Mouse (Mus musculus) stomach, embryonic 15.5 days (tissue): Measurements from ENCODE around the gene Vangl1. TPM values are rescaled to one million over a fixed set of nuclear protein-coding genes. Genes with fewer than 3 reads are reported as not detected.
A peak's percentile ranks its signal among the peaks of the same experiment; 100 is the strongest.

Source experiments
- ATAC-seq: fragments of 200-750 bp; cut with Nextera tagmentation; 2 replicates; pipeline ENCODE4 v1.8.0; 2017; ENCODE audit warnings: low read depth, moderate number of reproducible peaks, moderate TSS enrichment; ENCODE audit not compliant: insufficient read depth, low FRiP score
- H3K27ac ChIP-seq: fragments of 300-500 bp; sonication (generic); 2 replicates; pipeline ENCODE4 v1.5.1; 2015; ENCODE audit warnings: mild to moderate bottlenecking, inconsistent platforms
- H3K27me3 ChIP-seq: fragments of 300-500 bp; sonication (generic); replicated peaks from 2 replicates; pipeline ENCODE4 v1.6.1; 2015; ENCODE audit warnings: inconsistent platforms
- H3K36me3 ChIP-seq: fragments of 300-500 bp; sonication (generic); 2 replicates; pipeline ENCODE4 v1.6.1; 2015; ENCODE audit warnings: inconsistent platforms
- H3K4me1 ChIP-seq: fragments of 300-500 bp; sonication (generic); 2 replicates; pipeline ENCODE4 v1.6.1; 2015; ENCODE audit warnings: inconsistent platforms
- H3K4me2 ChIP-seq: fragments of 300-500 bp; sonication (generic); 2 replicates; pipeline ENCODE4 v1.6.1; 2015; ENCODE audit warnings: mild to moderate bottlenecking, inconsistent platforms
- H3K4me3 ChIP-seq: fragments of 300-500 bp; sonication (generic); replicated peaks from 2 replicates; pipeline ENCODE4 v1.5.1; 2015; ENCODE audit warnings: inconsistent platforms
- H3K9ac ChIP-seq: fragments of 300-500 bp; sonication (generic); 2 replicates; pipeline ENCODE4 v1.6.1; 2015; ENCODE audit warnings: inconsistent platforms
- H3K9me3 ChIP-seq: fragments of 300-500 bp; sonication (generic); 2 replicates; pipeline ENCODE4 v1.6.1; 2016; ENCODE audit warnings: inconsistent platforms
- WGBS: fragments of 180-500 bp; shearing (Covaris S2); methylation state at CpG from one replicate; pipeline ENCODE4 v1.1.7; 2015; 5-methylcytosine and 5-hydroxymethylcytosine counted together
- polyA plus RNA-seq: library from polyadenylated mRNA; unstranded; fragments of >200 nt; fragmentation: Nextera tagmentation; extraction: Ambion mirVana; gene quantifications from 2 replicates; pipeline ENCODE4 v1.2.1, GENCODE M21; 2015

The Vangl1 gene
- polyA plus RNA-seq, 1 experiment from 2014 or later = 27.0 TPM

DNA sequence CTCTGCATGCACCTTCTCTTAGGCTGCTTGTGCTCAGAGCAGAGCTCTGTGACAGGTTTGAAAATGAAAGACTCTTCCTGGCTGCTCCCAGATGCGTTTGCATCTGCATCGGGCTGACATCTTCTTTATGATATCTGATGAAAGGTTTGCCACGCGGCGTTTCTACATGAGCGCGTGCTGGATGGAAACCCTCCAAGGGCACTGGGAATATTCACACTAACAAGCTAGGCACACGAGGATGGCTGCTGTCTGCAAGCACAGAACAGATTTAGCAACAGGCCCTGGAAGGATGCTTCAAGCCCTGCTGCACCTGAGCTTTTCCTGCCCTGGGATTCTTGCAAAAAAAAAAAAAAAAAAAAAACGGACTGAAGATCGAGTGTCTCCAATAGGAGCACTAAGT, 67.3 kb downstream of the Vangl1 start:
- no peaks in the 10 kb centered on the region for H3K27me3 ChIP-seq
- 76% methylated on average over 10 of the region's 10 CpGs for WGBS
- no peak overlapping the region for H3K4me3 ChIP-seq
- peak overlapping the region; percentile 82 for H3K27ac ChIP-seq
- H3K36me3 ChIP-seq = no peaks in the 10 kb centered on the region
- no peak for ATAC-seq
- H3K9me3 ChIP-seq = no peaks in the 10 kb centered on the region
- no peak overlapping the region for H3K9ac ChIP-seq
- H3K4me2 ChIP-seq = no peak overlapping the region
- H3K4me1 ChIP-seq = peaks cover 19% of the 10 kb centered on the region

DNA sequence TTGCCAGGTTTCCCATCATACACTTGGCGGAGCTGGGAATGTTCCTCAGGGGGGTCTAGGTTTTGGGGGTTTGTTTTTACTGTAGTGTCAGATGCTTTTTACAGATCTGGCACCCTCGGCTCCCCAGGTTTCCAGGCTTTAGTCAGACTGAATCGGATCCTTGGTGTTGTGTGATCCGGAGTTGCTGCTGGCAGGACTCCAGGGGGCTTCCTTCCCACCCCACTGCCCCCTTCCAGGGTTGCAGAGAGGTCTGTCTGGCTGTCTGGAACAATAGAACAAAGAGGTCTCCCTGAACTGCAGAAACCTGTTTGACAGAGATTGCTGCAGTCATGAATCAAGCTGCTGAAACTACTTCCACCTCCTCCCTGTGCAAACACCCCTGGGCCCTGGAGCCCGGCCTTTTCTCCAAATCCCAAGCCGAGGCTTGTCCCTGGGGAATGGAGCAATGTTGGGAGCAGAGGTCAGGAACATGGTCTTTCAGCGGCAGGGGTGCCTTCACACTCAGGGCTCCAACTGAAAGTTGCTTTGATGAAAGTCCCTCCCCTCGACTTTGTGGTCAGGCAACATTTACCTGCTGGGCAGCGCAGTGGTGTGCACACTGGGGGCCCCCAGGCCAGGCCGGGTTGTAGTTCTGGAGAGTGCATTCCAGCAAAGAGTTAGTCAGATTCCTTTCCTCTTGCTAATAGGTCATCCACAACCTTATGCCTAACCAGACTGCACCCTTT, 68.9 kb downstream of the Vangl1 start:
- Histone ChIP-seq H3K9me3 (no peaks in the 10 kb centered on the region), H3K27ac (peak overlapping the region; percentile 82), H3K4me1 (peaks cover 19% of the 10 kb centered on the region), H3K27me3 (no peaks in the 10 kb centered on the region), H3K9ac (no peak overlapping the region), H3K36me3 (no peaks in the 10 kb centered on the region), H3K4me2 (peak overlapping the region; percentile 14; the same call in 1 of the 2 replicates), H3K4me3 (no peak overlapping the region)
- 24% methylated on average over 10 of the region's 10 CpGs for WGBS
- ATAC-seq = peak; percentile 85

DNA sequence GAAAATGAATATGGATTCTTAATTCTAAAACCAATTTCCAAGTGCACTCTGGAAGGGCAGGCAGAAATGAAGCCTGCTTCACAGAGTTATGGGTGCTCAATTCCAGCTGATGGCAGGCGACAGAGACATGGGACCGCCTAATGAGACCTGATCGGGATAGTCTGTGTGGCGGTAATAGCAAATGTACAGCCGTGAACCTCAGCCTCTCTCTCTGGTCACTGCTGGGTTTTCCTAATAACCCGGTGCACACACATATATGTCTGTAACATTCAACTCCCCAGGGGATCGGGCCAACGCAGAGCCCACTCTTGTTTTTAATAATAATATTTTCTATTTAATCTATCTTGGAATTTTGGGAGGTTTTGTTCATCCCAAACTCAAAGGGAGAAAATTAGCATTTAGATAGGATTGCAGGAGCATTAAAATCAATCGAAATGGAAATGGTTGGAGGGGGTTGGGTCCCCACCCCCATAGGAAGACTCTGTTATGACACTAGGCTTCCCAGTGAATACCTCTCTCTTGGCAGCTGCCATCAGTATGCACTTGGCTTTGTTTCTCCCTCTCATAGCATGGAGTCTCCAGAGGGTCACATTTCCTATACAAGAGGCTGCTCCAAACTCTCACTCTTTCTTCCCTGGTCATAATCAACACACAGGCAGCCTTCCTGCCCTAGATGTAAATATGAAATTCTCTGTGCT, 72.7 kb downstream of the Vangl1 start:
- H3K27me3 ChIP-seq = no peaks in the 10 kb centered on the region
- no peak overlapping the region for H3K9ac ChIP-seq
- no peak overlapping the region for H3K4me2 ChIP-seq
- H3K9me3 ChIP-seq = no peaks in the 10 kb centered on the region
- no peak overlapping the region for H3K4me3 ChIP-seq
- H3K27ac ChIP-seq = no peak overlapping the region
- 90% methylated on average over 9 of the region's 9 CpGs for WGBS
- H3K4me1 ChIP-seq = peaks cover 14% of the 10 kb centered on the region
- no peak for ATAC-seq
- H3K36me3 ChIP-seq = no peaks in the 10 kb centered on the region

DNA sequence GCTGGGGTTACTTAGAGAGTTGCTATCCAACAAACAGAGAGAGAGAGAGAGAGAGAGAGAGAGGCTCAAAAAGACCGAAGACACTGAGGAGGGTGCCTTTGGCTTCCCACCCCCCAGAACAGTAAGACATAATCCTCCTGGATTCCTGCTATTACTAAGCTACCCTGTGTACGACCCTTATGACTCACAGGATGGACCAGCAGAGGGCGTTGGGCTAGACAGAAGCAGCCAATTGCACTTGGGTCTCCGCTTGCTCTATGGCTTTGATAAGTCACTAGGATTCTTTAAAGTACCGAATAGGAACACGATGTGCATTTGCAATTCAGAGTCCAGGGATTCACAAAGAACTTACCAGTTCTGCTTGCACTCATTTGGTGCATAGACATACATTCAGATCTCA, 74.0 kb downstream of the Vangl1 start:
- whole genome bisulfite sequencing = 72% methylated on average over 6 of the region's 6 CpGs
- Histone ChIP-seq H3K27ac (no peak overlapping the region), H3K4me1 (peaks cover 3% of the 10 kb centered on the region; the same call in 1 of the 2 replicates), H3K9ac (no peak overlapping the region), H3K36me3 (no peaks in the 10 kb centered on the region), H3K27me3 (no peaks in the 10 kb centered on the region), H3K9me3 (no peaks in the 10 kb centered on the region), H3K4me2 (no peak overlapping the region), H3K4me3 (no peak overlapping the region)
- ATAC-seq = no peak

DNA sequence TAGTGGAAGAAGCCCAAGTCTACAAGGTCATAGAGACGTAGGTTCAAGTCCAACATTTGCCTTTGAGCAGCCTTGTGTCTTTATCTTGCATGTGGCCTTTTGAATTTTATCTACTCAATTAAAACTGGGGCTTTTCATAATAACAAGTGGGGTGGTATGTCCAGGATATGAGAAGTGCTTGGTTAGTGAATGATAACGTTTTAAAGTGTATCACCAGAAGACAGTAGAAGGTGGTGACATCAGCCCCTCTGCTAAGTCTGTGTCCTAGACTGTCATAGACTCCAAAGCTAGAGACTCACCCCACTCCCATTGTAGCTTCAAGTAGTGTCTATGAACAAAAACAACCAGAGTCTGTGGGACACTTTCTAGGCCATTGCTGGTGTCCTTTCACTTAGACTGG, 76.3 kb downstream of the Vangl1 start:
- Histone ChIP-seq H3K4me1 (no peaks in the 10 kb centered on the region), H3K9me3 (no peaks in the 10 kb centered on the region), H3K36me3 (no peaks in the 10 kb centered on the region), H3K27ac (no peak overlapping the region), H3K4me3 (no peak overlapping the region), H3K4me2 (no peak overlapping the region), H3K27me3 (no peaks in the 10 kb centered on the region), H3K9ac (no peak overlapping the region)
- WGBS = 84% methylated on average over 2 of the region's 2 CpGs
- no peak for ATAC-seq

DNA sequence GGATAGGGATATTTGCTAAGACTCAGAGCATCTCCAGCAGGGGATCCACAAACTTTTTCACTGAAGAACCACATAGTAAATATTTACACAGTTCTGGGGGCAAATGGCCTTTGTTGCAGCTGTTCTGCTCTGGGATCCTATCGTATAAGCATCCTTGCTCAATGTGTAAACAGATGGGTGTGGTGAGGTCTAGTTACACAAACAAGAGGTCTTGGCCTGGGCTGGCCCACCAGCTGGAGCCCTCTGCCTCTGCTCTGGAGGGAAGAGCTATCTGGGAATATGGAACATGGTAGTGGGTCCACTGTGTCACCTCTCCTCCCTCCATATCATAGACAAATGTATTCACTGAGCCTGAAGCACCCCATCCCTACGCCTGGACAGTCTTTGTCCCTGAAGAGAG, 77.4 kb downstream of the Vangl1 start:
- Histone ChIP-seq H3K4me3 (no peak overlapping the region), H3K9me3 (no peaks in the 10 kb centered on the region), H3K4me2 (no peak overlapping the region), H3K9ac (no peak overlapping the region), H3K27me3 (no peaks in the 10 kb centered on the region), H3K4me1 (no peaks in the 10 kb centered on the region), H3K27ac (no peak overlapping the region), H3K36me3 (no peaks in the 10 kb centered on the region)
- peak; percentile 27; the same call in 1 of the 2 replicates for ATAC-seq
- 52% methylated on average over 2 of the region's 2 CpGs for WGBS

DNA sequence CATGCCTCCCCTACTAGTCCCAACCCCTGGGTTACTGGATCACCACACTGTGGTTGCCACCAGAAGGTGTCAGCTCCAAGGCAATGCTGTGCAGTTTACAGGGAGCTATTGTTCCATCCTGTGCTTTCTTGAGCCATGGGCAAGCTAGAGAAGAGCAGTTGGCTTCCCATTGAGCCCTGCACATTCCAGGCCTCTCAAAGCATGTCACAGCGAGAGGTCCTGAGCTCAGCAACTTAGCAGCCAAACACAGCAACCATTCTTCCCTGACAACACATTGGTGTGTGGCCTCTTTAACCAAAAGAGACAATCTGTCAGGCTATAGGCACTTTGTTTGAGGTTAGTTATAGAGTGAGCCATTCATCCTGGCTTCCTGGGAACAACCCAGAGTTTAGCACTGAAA, 78.9 kb downstream of the Vangl1 start:
- Histone ChIP-seq H3K9me3 (no peaks in the 10 kb centered on the region), H3K36me3 (no peaks in the 10 kb centered on the region), H3K9ac (no peak overlapping the region), H3K27me3 (no peaks in the 10 kb centered on the region), H3K4me2 (no peak overlapping the region), H3K27ac (no peak overlapping the region), H3K4me3 (no peak overlapping the region), H3K4me1 (no peaks in the 10 kb centered on the region)
- WGBS = 72% methylated on average over 1 of the region's 1 CpGs
- ATAC-seq = no peak

DNA sequence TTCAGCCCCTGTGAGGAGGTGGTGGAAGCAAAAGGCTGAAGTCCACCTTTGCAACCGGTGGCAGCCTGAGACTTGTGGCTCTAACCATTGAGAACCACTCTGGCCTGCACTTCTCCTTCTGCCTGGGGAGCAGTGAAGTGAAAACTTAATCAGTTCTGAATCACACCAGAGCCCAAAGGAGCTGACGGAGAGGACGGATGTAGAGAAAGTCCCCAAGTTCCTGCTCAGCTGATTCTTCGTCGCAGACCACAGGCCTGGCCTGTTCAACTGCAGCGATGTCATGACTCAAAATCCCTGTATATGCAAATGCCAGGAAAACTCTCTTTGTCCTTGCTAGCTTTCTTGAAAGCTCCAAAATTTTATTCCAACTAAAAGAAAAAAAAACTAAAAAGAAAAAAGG, 80.8 kb downstream of the Vangl1 start:
- Histone ChIP-seq H3K36me3 (no peaks in the 10 kb centered on the region), H3K4me3 (no peak overlapping the region), H3K27me3 (no peaks in the 10 kb centered on the region), H3K4me2 (no peak overlapping the region), H3K27ac (no peak overlapping the region), H3K9me3 (no peaks in the 10 kb centered on the region), H3K4me1 (no peaks in the 10 kb centered on the region), H3K9ac (no peak overlapping the region)
- 85% methylated on average over 6 of the region's 6 CpGs for WGBS
- ATAC-seq = no peak

DNA sequence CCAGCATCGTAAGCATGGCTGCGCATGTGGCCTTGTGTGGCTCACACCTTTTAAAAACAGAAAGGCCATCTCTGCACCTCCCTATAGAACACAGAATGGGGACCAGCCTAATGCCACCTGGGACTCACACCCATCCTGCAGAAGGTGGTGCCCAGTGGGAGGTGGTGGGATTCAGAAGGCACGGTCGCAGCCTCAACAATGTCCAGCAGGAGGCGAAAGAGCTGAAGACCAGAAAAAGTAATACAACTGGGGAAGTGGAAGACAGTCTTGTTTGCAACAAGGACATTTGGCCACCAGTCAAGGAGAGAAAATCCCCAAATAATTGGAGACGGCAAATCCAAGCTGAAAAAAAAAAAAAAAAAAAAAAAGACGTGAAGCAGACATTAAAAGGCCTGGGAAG, 82.4 kb downstream of the Vangl1 start:
- H3K36me3 ChIP-seq = no peaks in the 10 kb centered on the region
- H3K4me1 ChIP-seq = no peaks in the 10 kb centered on the region
- H3K9ac ChIP-seq = no peak overlapping the region
- H3K27ac ChIP-seq = no peak overlapping the region
- H3K9me3 ChIP-seq = no peaks in the 10 kb centered on the region
- WGBS = 72% methylated on average over 7 of the region's 7 CpGs
- no peaks in the 10 kb centered on the region for H3K27me3 ChIP-seq
- no peak overlapping the region for H3K4me2 ChIP-seq
- no peak overlapping the region for H3K4me3 ChIP-seq
- no peak for ATAC-seq

DNA sequence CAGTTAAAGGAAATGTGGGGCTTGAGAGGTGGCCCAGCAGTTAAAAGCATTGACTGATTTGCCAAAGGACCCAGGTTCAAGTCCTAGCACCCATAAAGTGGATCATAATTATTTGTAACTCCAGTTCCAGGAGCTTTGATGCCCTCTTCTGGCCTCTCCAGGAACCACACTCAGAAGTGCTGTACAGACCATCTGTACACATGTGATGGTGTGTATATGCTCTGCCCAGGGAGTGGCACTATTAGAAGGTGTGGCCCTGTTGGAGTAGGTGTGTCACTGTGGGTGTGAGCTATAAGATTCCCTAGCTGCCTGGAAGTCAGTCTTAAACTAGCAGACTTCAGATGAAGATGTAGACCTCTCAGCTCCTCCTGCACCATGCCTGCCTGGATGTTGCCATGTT, 83.5 kb downstream of the Vangl1 start:
- no peaks in the 10 kb centered on the region for H3K4me1 ChIP-seq
- H3K27me3 ChIP-seq = no peaks in the 10 kb centered on the region
- no peak overlapping the region for H3K27ac ChIP-seq
- H3K4me2 ChIP-seq = no peak overlapping the region
- no peak overlapping the region for H3K9ac ChIP-seq
- no peaks in the 10 kb centered on the region for H3K9me3 ChIP-seq
- no peaks in the 10 kb centered on the region for H3K36me3 ChIP-seq
- ATAC-seq = no peak
- H3K4me3 ChIP-seq = no peak overlapping the region

DNA sequence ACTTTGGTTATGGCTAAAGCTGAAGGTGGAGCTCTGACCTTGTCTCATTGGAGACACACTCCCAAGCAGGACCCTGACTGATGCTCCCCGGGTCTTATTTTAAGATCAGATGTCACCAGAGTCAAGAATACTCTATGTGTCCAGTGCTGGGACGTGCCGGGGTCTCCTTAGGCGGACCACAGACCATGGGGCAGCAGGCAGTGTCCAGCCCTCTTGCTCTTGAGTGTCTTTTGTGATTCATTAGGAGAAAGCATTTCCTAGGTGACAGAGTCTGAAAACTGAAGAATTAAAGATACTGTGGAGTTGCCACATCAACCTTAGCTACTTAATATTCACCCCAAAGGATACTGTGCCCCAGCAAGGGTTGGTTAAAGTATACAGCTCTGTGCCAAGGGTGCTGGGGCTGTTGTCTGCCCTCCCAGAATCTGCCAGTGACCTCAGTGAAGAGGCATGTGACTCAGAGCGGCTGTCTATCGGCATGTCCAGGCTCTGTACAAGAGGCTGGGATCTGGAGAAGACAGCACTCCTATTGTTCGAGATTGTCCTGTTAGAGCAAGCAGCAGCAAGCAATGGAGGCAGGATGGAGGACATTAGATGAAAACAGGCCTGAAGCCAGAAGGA, 92.4 kb downstream of the Vangl1 start:
- ATAC-seq = no peak
- WGBS = 74% methylated on average over 7 of the region's 7 CpGs
- H3K9ac ChIP-seq = no peak overlapping the region

DNA sequence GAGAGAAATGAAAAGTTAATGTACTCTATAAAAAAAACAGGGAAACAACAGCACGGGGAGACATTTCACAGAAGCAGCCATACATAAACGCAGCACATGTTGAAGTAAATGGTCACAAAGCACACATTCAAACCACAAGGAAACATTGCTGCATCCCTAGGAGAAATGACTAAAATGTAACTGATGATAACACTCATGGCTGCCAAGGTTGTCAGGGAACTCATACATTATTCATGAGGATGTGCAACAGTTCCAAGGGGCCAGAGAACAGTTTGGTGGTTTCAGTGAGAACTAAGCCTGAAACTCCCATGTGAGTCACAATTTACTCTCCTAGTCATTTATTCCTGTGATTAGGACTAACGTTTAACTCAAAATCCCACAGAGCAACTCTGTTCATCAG, 96.3 kb downstream of the Vangl1 start:
- WGBS = 70% methylated on average over 3 of the region's 3 CpGs
- no peak for ATAC-seq
- no peak overlapping the region for H3K27ac ChIP-seq

More for the DNA sequence above, 92.4 kb downstream of the Vangl1 start:
- no peak overlapping the region for H3K4me3 ChIP-seq
- no peak overlapping the region for H3K4me2 ChIP-seq
- H3K4me1 ChIP-seq = no peaks in the 10 kb centered on the region
- H3K9me3 ChIP-seq = no peaks in the 10 kb centered on the region
- H3K27me3 ChIP-seq = no peaks in the 10 kb centered on the region
- no peak overlapping the region for H3K27ac ChIP-seq
- H3K36me3 ChIP-seq = no peaks in the 10 kb centered on the region

More for the DNA sequence above, 96.3 kb downstream of the Vangl1 start:
- Histone ChIP-seq H3K27me3 (no peaks in the 10 kb centered on the region), H3K36me3 (no peaks in the 10 kb centered on the region), H3K9me3 (no peaks in the 10 kb centered on the region), H3K4me1 (no peaks in the 10 kb centered on the region), H3K4me2 (no peak overlapping the region), H3K9ac (no peak overlapping the region), H3K4me3 (no peak overlapping the region)
